Mouse (Mus musculus): ENCODE measurements around the gene Ccdc42. TPM values are rescaled to one million over a fixed set of nuclear protein-coding genes. Genes with fewer than 3 reads are reported as not detected.

Gene Ccdc42
- polyA plus RNA-seq, 1 experiment, result not detected

GRCm38 (mm10) chr11:68644781-68645180 is 58.0 kb downstream of the Ccdc42 start:
- Histone ChIP-seq H3K36me3 (ENCODE audit: control insufficient read depth, insufficient read depth, low read length, poor library complexity, severe bottlenecking) (no peaks in the 10 kb centered on the region), H3K27me3 (ENCODE audit: control insufficient read depth, insufficient read depth, low read length, poor library complexity, severe bottlenecking) (no peaks in the 10 kb centered on the region), H3K4me1 (ENCODE audit: control insufficient read depth, insufficient read depth, low read length) (no peaks in the 10 kb centered on the region), H3K27ac (ENCODE audit: insufficient read depth, low read length) (no peak overlapping the region), H3K4me3 (ENCODE audit: low read depth, low read length) (no peak overlapping the region), H3K9me3 (replicated peaks; ENCODE audit: control insufficient read depth, insufficient read depth, low read length, poor library complexity, severe bottlenecking) (no peaks in the 10 kb centered on the region), H3K9ac (ENCODE audit: low read depth, poor library complexity, severe bottlenecking) (no peak overlapping the region)
- TF ChIP-seq POLR2A (IDR thresholded peaks at IDR 0.05; ENCODE audit: insufficient read depth, low read length), result no peak
- TF ChIP-seq CTCF (IDR thresholded peaks at IDR 0.05; ENCODE audit: low read depth, low read length), result no peak
- TF ChIP-seq EP300 (IDR thresholded peaks at IDR 0.05; ENCODE audit: insufficient read depth, low read depth, low read length), result no peak

Other genes with a start within 250 kb of the Ccdc42 start
- 22.3 and 22.6 TPM in 2 replicates for gene Ntn1, start 186.2 kb upstream of the Ccdc42 start, polyA plus RNA-seq (2011; ENCODE audit: insufficient read depth, insufficient read length, low read depth, missing spikeins)
- 1.7 and 1.8 TPM in 2 replicates for gene Pik3r5, start 154.9 kb upstream of the Ccdc42 start, polyA plus RNA-seq (2011; ENCODE audit: insufficient read depth, insufficient read length, low read depth, missing spikeins)
- not detected in 2 replicates for gene Pik3r6, start 84.0 kb upstream of the Ccdc42 start, polyA plus RNA-seq (2011; ENCODE audit: insufficient read depth, insufficient read length, low read depth, missing spikeins)
- gene Mfsd6l, start 30.8 kb upstream of the Ccdc42 start, polyA plus RNA-seq (2011; ENCODE audit: insufficient read depth, insufficient read length, low read depth, missing spikeins), result 0.48 and 0.64 TPM in 2 replicates
- 157 and 172 TPM in 2 replicates for gene Myh10, start 104.5 kb downstream of the Ccdc42 start, polyA plus RNA-seq (2011; ENCODE audit: insufficient read depth, insufficient read length, low read depth, missing spikeins)

Measured in ES-Bruce4 (cell line).